Mouse (Mus musculus): Measurements from ENCODE around the gene Cyp46a1. TPM values are rescaled to one million over a fixed set of nuclear protein-coding genes. Genes with fewer than 3 reads are reported as not detected.
A peak's percentile ranks its signal among the peaks of the same experiment; 100 is the strongest.

Cyp46a1 gene
- polyA plus RNA-seq, 1 experiment from 2014 or later = 11.7 TPM

GRCm38 (mm10) chr12:108355271-108355670 lies 21.1 kb downstream of the Cyp46a1 start:
- ATAC-seq (ENCODE audit: low FRiP score) (no peak), DNase-seq (ENCODE audit: low spot score) (no peak)
- 76% methylated on average over 1 of the region's 1 CpGs for WGBS
- no peaks in the 10 kb centered on the region for H3K36me3 ChIP-seq (ENCODE audit: control insufficient read depth, insufficient read depth, low read length)
- H3K27me3 ChIP-seq (ENCODE audit: control insufficient read depth, insufficient read depth, low read length) = peaks cover 22% of the 10 kb centered on the region
- H3K4me2 ChIP-seq (replicated peaks; ENCODE audit: low read depth, low read length) = no peak overlapping the region
- no peak overlapping the region for H3K4me3 ChIP-seq (ENCODE audit: low read depth, low read length)
- H3K9ac ChIP-seq (ENCODE audit: low read depth, low read length) = no peak overlapping the region
- H3K27ac ChIP-seq (ENCODE audit: low read depth, low read length) = no peak overlapping the region
- no peaks in the 10 kb centered on the region for H3K9me3 ChIP-seq (ENCODE audit: control insufficient read depth, low read length)
- H3K4me1 ChIP-seq (replicated peaks; ENCODE audit: control insufficient read depth, insufficient read depth, low read length) = peaks cover 2% of the 10 kb centered on the region; the same call in 1 of the 2 replicates

GRCm38 (mm10) chr12:108355986-108356385 lies 21.8 kb downstream of the Cyp46a1 start:
- ATAC-seq (ENCODE audit: low FRiP score) (no peak), DNase-seq (ENCODE audit: low spot score) (no peak)
- no peaks in the 10 kb centered on the region for H3K9me3 ChIP-seq (ENCODE audit: control insufficient read depth, low read length)
- no peak overlapping the region for H3K4me3 ChIP-seq (ENCODE audit: low read depth, low read length)
- H3K27me3 ChIP-seq (ENCODE audit: control insufficient read depth, insufficient read depth, low read length) = peaks cover 21% of the 10 kb centered on the region
- H3K4me2 ChIP-seq (replicated peaks; ENCODE audit: low read depth, low read length) = no peak overlapping the region
- no peak overlapping the region for H3K27ac ChIP-seq (ENCODE audit: low read depth, low read length)
- peaks cover 2% of the 10 kb centered on the region; the same call in 1 of the 2 replicates for H3K4me1 ChIP-seq (replicated peaks; ENCODE audit: control insufficient read depth, insufficient read depth, low read length)
- no peaks in the 10 kb centered on the region for H3K36me3 ChIP-seq (ENCODE audit: control insufficient read depth, insufficient read depth, low read length)
- H3K9ac ChIP-seq (ENCODE audit: low read depth, low read length) = no peak overlapping the region

GRCm38 (mm10) chr12:108363796-108364195 lies 29.6 kb downstream of the Cyp46a1 start:
- ATAC-seq (ENCODE audit: low FRiP score) (peak; percentile 79), DNase-seq (ENCODE audit: low spot score) (peak; percentile 91)
- Histone ChIP-seq H3K9me3 (ENCODE audit: control insufficient read depth, low read length) (no peaks in the 10 kb centered on the region), H3K27ac (ENCODE audit: low read depth, low read length) (no peak overlapping the region), H3K4me2 (replicated peaks; ENCODE audit: low read depth, low read length) (no peak overlapping the region), H3K4me1 (replicated peaks; ENCODE audit: control insufficient read depth, insufficient read depth, low read length) (peaks cover 3% of the 10 kb centered on the region; the same call in 1 of the 2 replicates), H3K9ac (ENCODE audit: low read depth, low read length) (no peak overlapping the region), H3K36me3 (ENCODE audit: control insufficient read depth, insufficient read depth, low read length) (no peaks in the 10 kb centered on the region), H3K4me3 (ENCODE audit: low read depth, low read length) (no peak overlapping the region), H3K27me3 (ENCODE audit: control insufficient read depth, insufficient read depth, low read length) (no peaks in the 10 kb centered on the region)
- 3% methylated on average over 5 of the region's 5 CpGs for WGBS

- DNase-seq (ENCODE audit: low spot score) = no peak
Measured at GRCm38 (mm10) chr12:108365340-108365739, 31.2 kb downstream of the Cyp46a1 start.

GRCm38 (mm10) chr12:108365868-108366267 lies 31.7 kb downstream of the Cyp46a1 start:
- no peak for ATAC-seq (ENCODE audit: low FRiP score)

More at GRCm38 (mm10) chr12:108365340-108365739, 31.2 kb downstream of the Cyp46a1 start:
- no peak overlapping the region for H3K9ac ChIP-seq (ENCODE audit: low read depth, low read length)
- H3K9me3 ChIP-seq (ENCODE audit: control insufficient read depth, low read length) = no peaks in the 10 kb centered on the region
- no peaks in the 10 kb centered on the region for H3K36me3 ChIP-seq (ENCODE audit: control insufficient read depth, insufficient read depth, low read length)
- WGBS = 40% methylated on average over 3 of the region's 3 CpGs
- no peak for ATAC-seq (ENCODE audit: low FRiP score)
- no peak overlapping the region for H3K27ac ChIP-seq (ENCODE audit: low read depth, low read length)
- no peak overlapping the region for H3K4me2 ChIP-seq (replicated peaks; ENCODE audit: low read depth, low read length)
- no peaks in the 10 kb centered on the region for H3K27me3 ChIP-seq (ENCODE audit: control insufficient read depth, insufficient read depth, low read length)
- H3K4me3 ChIP-seq (ENCODE audit: low read depth, low read length) = no peak overlapping the region
- H3K4me1 ChIP-seq (replicated peaks; ENCODE audit: control insufficient read depth, insufficient read depth, low read length) = peaks cover 3% of the 10 kb centered on the region; the same call in 1 of the 2 replicates

GRCm38 (mm10) chr12:108367909-108368308 lies 33.7 kb downstream of the Cyp46a1 start:
- WGBS = 79% methylated on average over 2 of the region's 2 CpGs
- Histone ChIP-seq H3K27ac (ENCODE audit: low read depth, low read length) (no peak overlapping the region), H3K27me3 (ENCODE audit: control insufficient read depth, insufficient read depth, low read length) (no peaks in the 10 kb centered on the region), H3K4me2 (replicated peaks; ENCODE audit: low read depth, low read length) (no peak overlapping the region), H3K9ac (ENCODE audit: low read depth, low read length) (no peak overlapping the region), H3K4me1 (replicated peaks; ENCODE audit: control insufficient read depth, insufficient read depth, low read length) (peaks cover 5% of the 10 kb centered on the region; the same call in 1 of the 2 replicates), H3K9me3 (ENCODE audit: control insufficient read depth, low read length) (no peaks in the 10 kb centered on the region), H3K36me3 (ENCODE audit: control insufficient read depth, insufficient read depth, low read length) (no peaks in the 10 kb centered on the region), H3K4me3 (ENCODE audit: low read depth, low read length) (no peak overlapping the region)
- DNase-seq (ENCODE audit: low spot score) (no peak), ATAC-seq (ENCODE audit: low FRiP score) (no peak)

More at GRCm38 (mm10) chr12:108365868-108366267, 31.7 kb downstream of the Cyp46a1 start:
- Histone ChIP-seq H3K27me3 (ENCODE audit: control insufficient read depth, insufficient read depth, low read length) (no peaks in the 10 kb centered on the region), H3K9ac (ENCODE audit: low read depth, low read length) (no peak overlapping the region), H3K4me2 (replicated peaks; ENCODE audit: low read depth, low read length) (no peak overlapping the region), H3K4me1 (replicated peaks; ENCODE audit: control insufficient read depth, insufficient read depth, low read length) (peaks cover 3% of the 10 kb centered on the region; the same call in 1 of the 2 replicates), H3K4me3 (ENCODE audit: low read depth, low read length) (no peak overlapping the region), H3K27ac (ENCODE audit: low read depth, low read length) (no peak overlapping the region), H3K36me3 (ENCODE audit: control insufficient read depth, insufficient read depth, low read length) (no peaks in the 10 kb centered on the region), H3K9me3 (ENCODE audit: control insufficient read depth, low read length) (no peaks in the 10 kb centered on the region)
- no peak for DNase-seq (ENCODE audit: low spot score)
- WGBS = 84% methylated on average over 7 of the region's 7 CpGs

GRCm38 (mm10) chr12:108368921-108369320 lies 34.7 kb downstream of the Cyp46a1 start:
- ATAC-seq (ENCODE audit: low FRiP score) (no peak), DNase-seq (ENCODE audit: low spot score) (no peak)
- H3K27me3 ChIP-seq (ENCODE audit: control insufficient read depth, insufficient read depth, low read length) = no peaks in the 10 kb centered on the region
- no peak overlapping the region for H3K4me3 ChIP-seq (ENCODE audit: low read depth, low read length)
- no peaks in the 10 kb centered on the region for H3K9me3 ChIP-seq (ENCODE audit: control insufficient read depth, low read length)
- WGBS = 54% methylated on average over 5 of the region's 5 CpGs
- no peak overlapping the region for H3K4me2 ChIP-seq (replicated peaks; ENCODE audit: low read depth, low read length)
- no peaks in the 10 kb centered on the region for H3K36me3 ChIP-seq (ENCODE audit: control insufficient read depth, insufficient read depth, low read length)
- no peak overlapping the region for H3K27ac ChIP-seq (ENCODE audit: low read depth, low read length)
- H3K4me1 ChIP-seq (replicated peaks; ENCODE audit: control insufficient read depth, insufficient read depth, low read length) = 0 out of 2 replicates have a peak, but pooled peaks cover 2% of the 10 kb centered on the region
- no peak overlapping the region for H3K9ac ChIP-seq (ENCODE audit: low read depth, low read length)

- H3K9me3 ChIP-seq (ENCODE audit: control insufficient read depth, low read length) = no peaks in the 10 kb centered on the region
- no peak within 1 kb of the TSS for H3K9ac ChIP-seq (ENCODE audit: low read depth, low read length)
- no peak for ATAC-seq (ENCODE audit: low FRiP score)
- no peaks in the 10 kb centered on the region for H3K36me3 ChIP-seq (ENCODE audit: control insufficient read depth, insufficient read depth, low read length)
- 0 out of 2 replicates have a peak, but pooled peaks cover 2% of the 10 kb centered on the region for H3K4me1 ChIP-seq (replicated peaks; ENCODE audit: control insufficient read depth, insufficient read depth, low read length)
- H3K27ac ChIP-seq (ENCODE audit: low read depth, low read length) = no peak within 1 kb of the TSS
- WGBS = 79% methylated on average over 19 of the region's 19 CpGs
- H3K4me3 ChIP-seq (ENCODE audit: low read depth, low read length) = no peak within 1 kb of the TSS
- H3K27me3 ChIP-seq (ENCODE audit: control insufficient read depth, insufficient read depth, low read length) = no peaks in the 10 kb centered on the region
- no peak within 1 kb of the TSS for H3K4me2 ChIP-seq (replicated peaks; ENCODE audit: low read depth, low read length)
- no peak for DNase-seq (ENCODE audit: low spot score)
Measured at GRCm38 (mm10) chr12:108370596-108371428, 36.6 kb downstream of the Cyp46a1 start, which contains the start of gene Eml1. Gene Eml1 (plus strand): TSS chr12:108370957.

- Histone ChIP-seq H3K4me1 (replicated peaks; ENCODE audit: control insufficient read depth, insufficient read depth, low read length) (0 out of 2 replicates have a peak, but pooled peaks cover 2% of the 10 kb centered on the region), H3K9ac (ENCODE audit: low read depth, low read length) (no peak overlapping the region), H3K4me2 (replicated peaks; ENCODE audit: low read depth, low read length) (no peak overlapping the region), H3K9me3 (ENCODE audit: control insufficient read depth, low read length) (no peaks in the 10 kb centered on the region), H3K4me3 (ENCODE audit: low read depth, low read length) (no peak overlapping the region), H3K27ac (ENCODE audit: low read depth, low read length) (no peak overlapping the region), H3K27me3 (ENCODE audit: control insufficient read depth, insufficient read depth, low read length) (no peaks in the 10 kb centered on the region), H3K36me3 (ENCODE audit: control insufficient read depth, insufficient read depth, low read length) (no peaks in the 10 kb centered on the region)
- WGBS = 78% methylated on average over 6 of the region's 6 CpGs
- DNase-seq (ENCODE audit: low spot score) = no peak
- ATAC-seq (ENCODE audit: low FRiP score) = no peak
Measured at GRCm38 (mm10) chr12:108371429-108371765, 37.2 kb downstream of the Cyp46a1 start.

Measured in hindbrain, embryonic 11.5 days (tissue).